Mouse (Mus musculus) limb, embryonic 11.5 days (tissue): ENCODE results near the gene Kif1b. TPM values are rescaled to one million over a fixed set of nuclear protein-coding genes. Genes with fewer than 3 reads are reported as not detected.

Experiments used
- ATAC-seq: fragments of 200-750 bp; cut with Nextera tagmentation; 2 replicates; pipeline ENCODE4 v1.8.0; 2017; ENCODE audit warnings: low read depth; ENCODE audit not compliant: insufficient number of reproducible peaks, low FRiP score, low TSS enrichment
- DNase-seq: peaks from one replicate; pipeline ENCODE4 v3.0.0-alpha.2; 2015; ENCODE audit warnings: low spot score
- H3K27ac ChIP-seq: fragments of 300-500 bp; sonication (generic); replicated peaks from 2 replicates; pipeline ENCODE4 v1.5.1; 2014; ENCODE audit warnings: low read depth, mild to moderate bottlenecking, low read length
- H3K27me3 ChIP-seq: fragments of 300-500 bp; sonication (generic); 2 replicates; pipeline ENCODE4 v1.6.1; 2014; ENCODE audit warnings: mild to moderate bottlenecking, low read length, mixed read lengths; ENCODE audit not compliant: control insufficient read depth, insufficient read depth
- H3K36me3 ChIP-seq: fragments of 300-500 bp; sonication (generic); 2 replicates; pipeline ENCODE4 v1.6.1; 2014; ENCODE audit warnings: mild to moderate bottlenecking, low read length, moderate library complexity, mixed read lengths; ENCODE audit not compliant: control insufficient read depth, insufficient read depth
- H3K4me1 ChIP-seq: fragments of 300-500 bp; sonication (generic); 2 replicates; pipeline ENCODE4 v1.6.1; 2014; ENCODE audit warnings: low read length, mixed read lengths; ENCODE audit not compliant: control insufficient read depth, insufficient read depth
- H3K4me2 ChIP-seq: fragments of 300-500 bp; sonication (generic); 2 replicates; pipeline ENCODE4 v1.6.1; 2014; ENCODE audit warnings: low read depth, mild to moderate bottlenecking, moderate library complexity; ENCODE audit not compliant: severe bottlenecking
- H3K4me3 ChIP-seq: fragments of 300-500 bp; sonication (generic); 2 replicates; pipeline ENCODE4 v1.5.1; 2014; ENCODE audit warnings: low read depth, low read length
- H3K9ac ChIP-seq: fragments of 300-500 bp; sonication (generic); 2 replicates; pipeline ENCODE4 v1.6.1; 2014; ENCODE audit warnings: mild to moderate bottlenecking, low read length
- H3K9me3 ChIP-seq: fragments of 300-500 bp; sonication (generic); 2 replicates; pipeline ENCODE4 v1.6.1; 2016; ENCODE audit warnings: low read length; ENCODE audit not compliant: control insufficient read depth
- WGBS: fragments of 180-500 bp; shearing (Covaris S2); extraction: QIAGEN DNeasy Blood & Tissue Kit; methylation state at CpG from one replicate; pipeline ENCODE4 v1.1.7; 2014; 5-methylcytosine and 5-hydroxymethylcytosine counted together
- polyA plus RNA-seq: library from polyadenylated mRNA; unstranded; fragments of >200 nt; fragmentation: Nextera tagmentation; extraction: Ambion mirVana; gene quantifications from 2 replicates; pipeline ENCODE4 v1.2.1, GENCODE M21; 2014

Gene Kif1b
- polyA plus RNA-seq, 1 experiment from 2014 or later, result 35.6 TPM

- Histone ChIP-seq H3K27me3 (no peaks in the 10 kb centered on the region), H3K4me1 (no peaks in the 10 kb centered on the region), H3K27ac (no peak overlapping the region), H3K9me3 (no peaks in the 10 kb centered on the region), H3K4me3 (no peak overlapping the region), H3K9ac (no peak overlapping the region), H3K36me3 (no peaks in the 10 kb centered on the region), H3K4me2 (no peak overlapping the region)
- 88% methylated on average over 18 of the region's 18 CpGs for WGBS
- ATAC-seq (no peak), DNase-seq (no peak)
Observed at GRCm38 (mm10) chr4:149128467-149128866, 179.0 kb downstream of the Kif1b start.

DNA sequence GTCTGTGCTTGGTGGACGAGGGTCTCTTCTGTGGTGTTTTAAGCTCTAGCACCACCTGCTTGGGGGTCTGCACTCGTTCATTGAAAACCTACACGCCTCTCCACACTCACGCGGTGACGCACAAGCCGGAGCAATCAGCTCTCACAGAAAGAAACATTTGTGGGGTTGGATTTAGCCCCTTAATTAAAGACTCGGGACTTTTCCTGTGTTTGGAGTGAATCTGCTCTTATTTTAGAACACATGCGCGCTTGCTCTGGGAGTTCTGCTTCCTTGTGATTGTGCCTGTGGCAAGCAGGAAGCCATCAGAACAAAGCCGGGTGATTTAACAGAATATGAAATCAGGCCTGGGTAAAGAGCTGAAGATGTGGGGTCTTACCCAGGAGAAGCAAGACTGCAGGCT, 180.8 kb downstream of the Kif1b start, which contains the start of gene Cort:
Gene Cort, minus strand, starts transcription at position 101 of the 400 bp plus-strand sequence.
- Histone ChIP-seq H3K9ac (no peak within 1 kb of the TSS), H3K36me3 (no peaks in the 10 kb centered on the region)
- ATAC-seq, result no peak

More for the DNA sequence above, 180.8 kb downstream of the Kif1b start, which contains the start of gene Cort:
- H3K4me2 ChIP-seq, result no peak within 1 kb of the TSS
- H3K4me1 ChIP-seq, result no peaks in the 10 kb centered on the region
- no peak within 1 kb of the TSS for H3K27ac ChIP-seq
- no peak within 1 kb of the TSS for H3K4me3 ChIP-seq
- WGBS, result 91% methylated on average over 11 of the region's 11 CpGs
- DNase-seq, result no peak
- no peaks in the 10 kb centered on the region for H3K27me3 ChIP-seq
- H3K9me3 ChIP-seq, result no peaks in the 10 kb centered on the region

Other genes starting within 250 kb of the Kif1b start
- gene Pex14, start 207.8 kb downstream of the Kif1b start, polyA plus RNA-seq, result 41.1 and 41.6 TPM in 2 replicates
- gene Dffa, start 203.5 kb downstream of the Kif1b start, polyA plus RNA-seq, result 25.7 and 28.6 TPM in 2 replicates
- 0.70 TPM in 1 of 2 replicates, not detected in the other for gene Cort, start 180.9 kb downstream of the Kif1b start, polyA plus RNA-seq
- 53.7 and 54.1 TPM in 2 replicates for gene Cenps, start 170.1 kb downstream of the Kif1b start, polyA plus RNA-seq
- 48.3 and 57.2 TPM in 2 replicates for gene Pgd, start 140.9 kb downstream of the Kif1b start, polyA plus RNA-seq
- gene Ube4b, start 119.1 kb upstream of the Kif1b start, polyA plus RNA-seq, result 49.5 and 58.5 TPM in 2 replicates
- not detected in 2 replicates for gene Rbp7, start 147.3 kb upstream of the Kif1b start, polyA plus RNA-seq
- 0.55 TPM in 1 of 2 replicates, not detected in the other for gene Tmem274, start 169.7 kb upstream of the Kif1b start, polyA plus RNA-seq
- gene Nmnat1, start 177.5 kb upstream of the Kif1b start, polyA plus RNA-seq, result 15.8 and 16.5 TPM in 2 replicates
- 61.5 and 64.6 TPM in 2 replicates for gene Lzic, start 177.5 kb upstream of the Kif1b start, polyA plus RNA-seq
- 74.7 and 84.6 TPM in 2 replicates for gene Ctnnbip1, start 210.5 kb upstream of the Kif1b start, polyA plus RNA-seq